Mouse (Mus musculus) CH12.LX (cell line): ENCODE measurements around the gene Samd13. TPM values are rescaled to one million over a fixed set of nuclear protein-coding genes. Genes with fewer than 3 reads are reported as not detected.

ENCODE experiments used
- DNase-seq: peaks from one replicate; pipeline ENCODE4 v3.0.0-alpha.2; 2013; ENCODE audit errors: extremely low read depth
- H3K27ac ChIP-seq: 2 replicates; pipeline ENCODE4 v1.5.1; 2012; ENCODE audit warnings: low read depth, mild to moderate bottlenecking, control low read depth, moderate library complexity; ENCODE audit not compliant: insufficient read depth
- H3K27me3 ChIP-seq: replicated peaks from 2 replicates; pipeline ENCODE3; 2012; ENCODE audit warnings: inconsistent platforms
- H3K36me3 ChIP-seq, 2 experiments: replicated peaks in 1 of 2; 2 replicates each; pipeline versions ENCODE3 to v1.6.1; 2012; ENCODE audit warnings: inconsistent platforms in 1 of 2, low read length in 1 of 2, mild to moderate bottlenecking in 1 of 2, mixed read lengths in 1 of 2, moderate library complexity in 1 of 2; ENCODE audit not compliant: control insufficient read depth in 1 of 2, insufficient read depth in 1 of 2
- H3K4me1 ChIP-seq, 2 experiments: 2 replicates each; pipeline ENCODE4 v1.6.1; 2012; ENCODE audit warnings: inconsistent platforms in 1 of 2, moderate library complexity in 1 of 2; ENCODE audit not compliant: insufficient read depth in 2 of 2, control insufficient read depth in 1 of 2
- H3K4me2 ChIP-seq: 2 replicates; pipeline ENCODE4 v1.6.1; 2012; ENCODE audit warnings: low read depth, mild to moderate bottlenecking, control low read depth; ENCODE audit not compliant: poor library complexity, insufficient read depth, severe bottlenecking
- H3K4me3 ChIP-seq, 3 experiments: fragments of 150-350 bp in 1 of 3; sonication (generic) in 1 of 3; replicated peaks in 1 of 3; 2 replicates each; pipeline versions ENCODE3 to v1.5.1; 2011 to 2012; ENCODE audit warnings: low read depth in 2 of 3, low read length in 2 of 3, mild to moderate bottlenecking in 2 of 3, moderate library complexity in 2 of 3, control low read depth in 1 of 3, improper control_type of control experiment in 1 of 3, inconsistent platforms in 1 of 3, mixed read lengths in 1 of 3; ENCODE audit not compliant: poor library complexity in 1 of 3
- H3K79me2 ChIP-seq: replicated peaks from 2 replicates; pipeline ENCODE4 v1.6.1; 2012; ENCODE audit warnings: mild to moderate bottlenecking, moderate library complexity; ENCODE audit not compliant: control insufficient read depth, poor library complexity, insufficient read depth, severe bottlenecking; ENCODE audit errors: extremely low read depth
- H3K9ac ChIP-seq: 2 replicates; pipeline ENCODE4 v1.6.1; 2012; ENCODE audit warnings: low read depth, mild to moderate bottlenecking, control low read depth, moderate library complexity; ENCODE audit not compliant: insufficient read depth
- H3K9me3 ChIP-seq: replicated peaks from 2 replicates; pipeline ENCODE3; 2012; ENCODE audit warnings: low read length, inconsistent platforms, mixed read lengths
- BHLHE40 ChIP-seq: IDR thresholded peaks from 2 replicates; pipeline ENCODE4 v1.6.1; 2011; ENCODE audit warnings: mild to moderate bottlenecking, low read depth, low read length, improper control_type of control experiment
- CHD1 ChIP-seq: IDR thresholded peaks from 2 replicates; pipeline ENCODE4 v1.6.1; 2012; ENCODE audit warnings: low read depth, low read length, improper control_type of control experiment, inconsistent platforms
- CHD2 ChIP-seq: IDR thresholded peaks from 2 replicates; pipeline ENCODE4 v1.6.1; 2011; ENCODE audit warnings: low read length, improper control_type of control experiment
- E2F4 ChIP-seq: IDR thresholded peaks from 2 replicates; pipeline ENCODE4 v1.6.1; 2011; ENCODE audit warnings: low read depth, low read length, improper control_type of control experiment; ENCODE audit not compliant: insufficient replicate concordance
- ELF1 ChIP-seq: IDR thresholded peaks from 2 replicates; pipeline ENCODE4 v1.6.1; 2014; ENCODE audit warnings: low read depth, mild to moderate bottlenecking, inconsistent platforms, low read length, improper control_type of control experiment
- EP300 ChIP-seq: IDR thresholded peaks from 2 replicates; pipeline ENCODE4 v1.6.1; 2011; ENCODE audit warnings: low read length, improper control_type of control experiment
- GABPA ChIP-seq: IDR thresholded peaks from 2 replicates; pipeline ENCODE4 v1.6.1; 2012; ENCODE audit warnings: low read depth, low read length, improper control_type of control experiment, inconsistent platforms; ENCODE audit not compliant: insufficient replicate concordance
- HCFC1 ChIP-seq: IDR thresholded peaks from 2 replicates; pipeline ENCODE4 v1.6.1; 2012; ENCODE audit warnings: low read depth, mild to moderate bottlenecking, inconsistent platforms, low read length, improper control_type of control experiment
- JUN ChIP-seq: IDR thresholded peaks from 2 replicates; pipeline ENCODE4 v1.6.1; 2011; ENCODE audit warnings: low read depth, mild to moderate bottlenecking, low read length, improper control_type of control experiment, moderate library complexity; ENCODE audit not compliant: insufficient read depth
- JUND ChIP-seq: conservative IDR thresholded peaks from 2 replicates; pipeline ENCODE4 v1.6.1; 2011; ENCODE audit warnings: low read depth, low read length, improper control_type of control experiment
- MAFK ChIP-seq: IDR thresholded peaks from 2 replicates; pipeline ENCODE4 v1.6.1; 2011; ENCODE audit warnings: low read length, improper control_type of control experiment; ENCODE audit not compliant: insufficient replicate concordance
- MAX ChIP-seq: IDR thresholded peaks from 2 replicates; pipeline ENCODE4 v1.6.1; 2011; ENCODE audit warnings: low read length, improper control_type of control experiment
- MEF2A ChIP-seq: IDR thresholded peaks from 2 replicates; pipeline ENCODE4 v1.6.1; 2014; ENCODE audit warnings: low read depth, mild to moderate bottlenecking, inconsistent platforms, low read length, improper control_type of control experiment, borderline replicate concordance
- MXI1 ChIP-seq: IDR thresholded peaks from 2 replicates; pipeline ENCODE4 v1.6.1; 2011; ENCODE audit warnings: mild to moderate bottlenecking, low read depth, low read length, improper control_type of control experiment
- NELFE ChIP-seq: IDR thresholded peaks from 2 replicates; pipeline ENCODE4 v1.6.1; 2011; ENCODE audit warnings: low read depth, low read length, improper control_type of control experiment
- PAX5 ChIP-seq: IDR thresholded peaks from 2 replicates; pipeline ENCODE4 v1.6.1; 2012; ENCODE audit warnings: low read length, inconsistent platforms, mixed read lengths
- POLR2A ChIP-seq: IDR thresholded peaks from 2 replicates; pipeline ENCODE4 v1.6.1; 2011; ENCODE audit warnings: low read depth, mild to moderate bottlenecking, improper control_type of control experiment, low read length
- RCOR1 ChIP-seq: conservative IDR thresholded peaks from 2 replicates; pipeline ENCODE4 v1.6.1; 2012; ENCODE audit warnings: low read depth, mild to moderate bottlenecking, inconsistent platforms, low read length, improper control_type of control experiment
- SIN3A ChIP-seq: IDR thresholded peaks from 2 replicates; pipeline ENCODE4 v1.6.1; 2012; ENCODE audit warnings: low read length, improper control_type of control experiment, inconsistent platforms
- SMC3 ChIP-seq: IDR thresholded peaks from 2 replicates; pipeline ENCODE4 v1.6.1; 2011; ENCODE audit warnings: low read depth, low read length, improper control_type of control experiment
- TBP ChIP-seq: conservative IDR thresholded peaks from 2 replicates; pipeline ENCODE4 v1.6.1; 2011; ENCODE audit warnings: low read depth, low read length, improper control_type of control experiment
- TCF12 ChIP-seq: IDR thresholded peaks from 2 replicates; pipeline ENCODE4 v1.6.1; 2014; ENCODE audit warnings: low read depth, mild to moderate bottlenecking, inconsistent platforms, low read length, improper control_type of control experiment
- USF2 ChIP-seq: conservative IDR thresholded peaks from 2 replicates; pipeline ENCODE4 v1.6.1; 2011; ENCODE audit warnings: low read depth, low read length, improper control_type of control experiment
- ZMIZ1 ChIP-seq: IDR thresholded peaks from 2 replicates; pipeline ENCODE4 v1.6.1; 2012; ENCODE audit warnings: low read depth, mild to moderate bottlenecking, inconsistent platforms, low read length, improper control_type of control experiment
- dilution Hi-C: fragments of 300-500 bp; cut with MboI; formaldehyde crosslinking; loops from 2 replicates; pipeline ENCODE4 v1.14.3; 2020; ENCODE audit warnings: low sequenced_read_pairs; ENCODE audit not compliant: extremely low pct_unique_long_range_greater_than_20kb, extremely low pct_ligation_motif_present
- in situ Hi-C: fragments of 300-500 bp; cut with MboI; formaldehyde crosslinking; loops from 3 replicates; pipeline ENCODE4 v1.14.3; 2019; ENCODE audit warnings: low sequenced_read_pairs, low pct_ligation_motif_present, low pct_unique_long_range_greater_than_20kb, mixed read lengths
- polyA plus RNA-seq: library from polyadenylated mRNA; unstranded; fragments of >175 nt; gene quantifications from 2 replicates; pipeline ENCODE4 v1.2.1, GENCODE M21; 2012; ENCODE audit warnings: low read depth; ENCODE audit not compliant: insufficient read length
- total RNA-seq, 2 experiments: library from RNA; depleted of rRNA; stranded (reverse); fragments of 300-350 nt in 1 of 2; fragments of >200 nt in 1 of 2; gene quantifications; 2 replicates each; pipeline ENCODE4 v1.2.3; 2012 to 2014

Samd13 gene
- total and polyA plus RNA-seq, 3 experiments, result not detected

DNA sequence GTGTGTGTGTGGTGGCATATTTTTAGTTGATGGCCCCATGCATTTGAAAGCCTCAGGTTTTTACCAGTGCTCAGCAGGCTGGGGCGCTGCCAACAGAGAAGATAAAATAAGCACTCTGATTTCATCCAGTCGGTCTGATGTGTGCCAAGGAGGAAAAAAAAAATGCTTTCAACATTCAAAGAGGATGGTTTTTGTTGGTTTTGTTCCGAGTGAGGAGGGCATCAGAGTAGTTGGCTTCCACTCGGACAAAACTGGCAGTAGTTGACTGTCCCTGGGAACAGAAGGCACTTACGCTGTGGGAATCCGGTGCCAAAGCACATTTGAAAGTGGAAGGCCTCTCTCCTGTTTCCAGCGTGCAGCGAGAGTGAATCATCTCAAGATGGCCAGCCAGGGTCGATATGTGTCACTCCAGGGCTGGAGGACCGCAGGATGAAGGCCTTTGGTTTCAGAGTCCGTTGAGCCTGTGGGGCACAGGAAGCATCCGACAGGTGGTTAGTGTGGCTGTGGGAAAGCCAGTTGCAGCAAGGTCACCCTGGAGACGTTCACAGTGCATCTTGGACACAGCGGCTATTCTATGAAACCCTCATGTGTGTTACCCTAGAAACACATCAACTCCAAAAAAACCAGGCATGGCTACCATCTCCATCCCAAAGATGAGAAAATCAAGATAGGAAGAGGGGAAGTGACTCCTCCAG, 64.7 kb downstream of the Samd13 start:
- no peak for DNase-seq
- Histone ChIP-seq H3K36me3 (no peaks in the 10 kb centered on the region), H3K4me3 (no peak overlapping the region), H3K4me2 (no peak overlapping the region), H3K9me3 (no peaks in the 10 kb centered on the region), H3K4me1 (peaks cover 3 to 8% of the 10 kb centered on the region in 2 experiments; a peak in 3 of 4 replicates), H3K9ac (no peak overlapping the region), H3K27me3 (no peaks in the 10 kb centered on the region), H3K79me2 (no peaks in the 10 kb centered on the region), H3K27ac (no peak overlapping the region)
- TF ChIP-seq BHLHE40 (no peak), MXI1 (no peak), NELFE (no peak), RCOR1 (no peak), POLR2A (no peak), PAX5 (no peak), CHD2 (no peak), SMC3 (no peak), HCFC1 (no peak), JUN (no peak), ELF1 (no peak), SIN3A (no peak), MEF2A (no peak), JUND (no peak), GABPA (no peak), TBP (no peak), USF2 (no peak), E2F4 (no peak), ZMIZ1 (no peak), MAFK (no peak)
- dilution Hi-C loops, result no loop called here
- in situ Hi-C loops, result no loop called here

DNA sequence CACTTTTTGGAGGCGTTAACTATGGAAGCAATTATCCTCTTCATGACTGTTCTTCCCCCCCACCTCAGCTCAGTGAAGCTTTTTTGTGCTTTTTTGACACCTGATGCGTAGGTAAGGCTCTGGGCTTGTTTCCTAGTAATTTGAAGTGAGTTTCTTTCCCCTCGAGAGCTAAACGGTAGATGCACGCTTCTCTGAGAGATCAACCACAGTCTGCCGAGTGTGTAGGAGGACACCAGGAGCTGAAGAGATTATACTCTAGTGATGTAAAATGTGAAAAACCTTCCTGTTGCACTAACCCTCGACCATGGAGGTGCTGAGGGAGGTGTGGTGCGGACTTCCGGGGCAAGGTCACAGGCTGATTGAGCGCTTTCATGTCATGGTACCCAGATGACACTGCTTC, 65.3 kb downstream of the Samd13 start:
- Histone ChIP-seq H3K36me3 (no peaks in the 10 kb centered on the region), H3K9me3 (no peaks in the 10 kb centered on the region), H3K4me1 (peaks cover 3 to 8% of the 10 kb centered on the region in 2 experiments; a peak in 3 of 4 replicates), H3K79me2 (no peaks in the 10 kb centered on the region), H3K4me2 (no peak overlapping the region), H3K4me3 (no peak overlapping the region), H3K27ac (no peak overlapping the region), H3K9ac (no peak overlapping the region), H3K27me3 (no peaks in the 10 kb centered on the region)
- DNase-seq, result no peak
- dilution Hi-C loops, result no loop called here
- TF ChIP-seq ELF1 (no peak), TBP (no peak), GABPA (no peak), NELFE (no peak), MAX (no peak), CHD1 (no peak), TCF12 (no peak), SIN3A (no peak), JUND (no peak), USF2 (no peak), POLR2A (no peak), PAX5 (no peak), EP300 (no peak), SMC3 (no peak)
- in situ Hi-C loops, result no loop called here
